Mouse (Mus musculus) liver, embryonic 15.5 days (tissue): ENCODE measurements around the gene Fam49a. TPM values are rescaled to one million over a fixed set of nuclear protein-coding genes. Genes with fewer than 3 reads are reported as not detected.

Experiments used
- ATAC-seq: fragments of 200-750 bp; cut with Nextera tagmentation; 2 replicates; pipeline ENCODE4 v1.8.0; 2017; ENCODE audit warnings: moderate number of reproducible peaks, mild to moderate bottlenecking, moderate library complexity; ENCODE audit not compliant: insufficient read depth
- H3K27ac ChIP-seq: fragments of 300-500 bp; sonication (generic); replicated peaks from 2 replicates; pipeline ENCODE4 v1.5.1; 2015; ENCODE audit warnings: mild to moderate bottlenecking, inconsistent platforms
- H3K27me3 ChIP-seq: fragments of 300-500 bp; sonication (generic); 2 replicates; pipeline ENCODE4 v1.6.1; 2015; ENCODE audit warnings: mild to moderate bottlenecking, inconsistent platforms
- H3K36me3 ChIP-seq: fragments of 300-500 bp; sonication (generic); replicated peaks from 2 replicates; pipeline ENCODE4 v1.6.1; 2015; ENCODE audit warnings: moderate library complexity, mild to moderate bottlenecking, inconsistent platforms
- H3K4me1 ChIP-seq: fragments of 300-500 bp; sonication (generic); replicated peaks from 2 replicates; pipeline ENCODE4 v1.6.1; 2015; ENCODE audit warnings: inconsistent platforms
- H3K4me2 ChIP-seq: fragments of 300-500 bp; sonication (generic); 2 replicates; pipeline ENCODE4 v1.6.1; 2015; ENCODE audit warnings: moderate library complexity, mild to moderate bottlenecking, inconsistent platforms
- H3K4me3 ChIP-seq: fragments of 300-500 bp; sonication (generic); replicated peaks from 2 replicates; pipeline ENCODE4 v1.5.1; 2015; ENCODE audit warnings: mild to moderate bottlenecking, inconsistent platforms
- H3K9ac ChIP-seq: fragments of 300-500 bp; sonication (generic); 2 replicates; pipeline ENCODE4 v1.6.1; 2015; ENCODE audit warnings: moderate library complexity, mild to moderate bottlenecking, inconsistent platforms
- H3K9me3 ChIP-seq: fragments of 300-500 bp; sonication (generic); replicated peaks from 2 replicates; pipeline ENCODE4 v1.6.1; 2016; ENCODE audit warnings: inconsistent platforms
- WGBS: fragments of 180-500 bp; shearing (Covaris S2); methylation state at CpG from one replicate; pipeline ENCODE4 v1.1.7; 2015; ENCODE audit warnings: mixed read lengths; ENCODE audit not compliant: insufficient replicate concordance; 5-methylcytosine and 5-hydroxymethylcytosine counted together
- polyA plus RNA-seq: library from polyadenylated mRNA; unstranded; fragments of >200 nt; fragmentation: Nextera tagmentation; extraction: Ambion mirVana; gene quantifications from 2 replicates; pipeline ENCODE4 v1.2.1, GENCODE M21; 2015

Gene Fam49a
- polyA plus RNA-seq, 1 experiment from 2014 or later = 2.9 TPM

GRCm38 (mm10) chr12:12412674-12413073 is 150.7 kb downstream of the Fam49a start:
- Histone ChIP-seq H3K27ac (no peak overlapping the region), H3K4me2 (no peak overlapping the region), H3K4me3 (no peak overlapping the region), H3K9ac (no peak overlapping the region), H3K4me1 (no peaks in the 10 kb centered on the region; the same call in 1 of the 2 replicates), H3K9me3 (no peaks in the 10 kb centered on the region), H3K27me3 (no peaks in the 10 kb centered on the region), H3K36me3 (no peaks in the 10 kb centered on the region)
- ATAC-seq = no peak
- WGBS = 30% methylated on average over 5 of the region's 5 CpGs

- Histone ChIP-seq H3K27me3 (peaks cover 13% of the 10 kb centered on the region; the same call in 1 of the 2 replicates), H3K9ac (no peak overlapping the region), H3K27ac (no peak overlapping the region), H3K4me2 (peak overlapping the region; percentile 86; the same call in 1 of the 2 replicates), H3K9me3 (no peaks in the 10 kb centered on the region), H3K4me3 (0 out of 2 replicates have a peak overlapping the region, but pooled peaks have one; percentile 58), H3K36me3 (no peaks in the 10 kb centered on the region), H3K4me1 (peaks cover 24% of the 10 kb centered on the region)
- ATAC-seq = peak; percentile 5; the same call in 1 of the 2 replicates
- 1% methylated on average over 2 of the region's 2 CpGs for WGBS
Measured at GRCm38 (mm10) chr12:12420423-12420822, 158.5 kb downstream of the Fam49a start.

GRCm38 (mm10) chr12:12420841-12421579 is 159.1 kb downstream of the Fam49a start:
- 10% methylated on average over 25 of the region's 25 CpGs for WGBS
- peaks cover 27% of the 10 kb centered on the region for H3K4me1 ChIP-seq
- H3K4me2 ChIP-seq = peak overlapping the region; percentile 86
- no peaks in the 10 kb centered on the region for H3K36me3 ChIP-seq
- peaks cover 13% of the 10 kb centered on the region; the same call in 1 of the 2 replicates for H3K27me3 ChIP-seq
- no peaks in the 10 kb centered on the region for H3K9me3 ChIP-seq
- H3K4me3 ChIP-seq = peak overlapping the region; percentile 58
- H3K27ac ChIP-seq = no peak overlapping the region
- peak; percentile 91 for ATAC-seq
- H3K9ac ChIP-seq = peak overlapping the region; percentile 69

GRCm38 (mm10) chr12:12421580-12421878 is 159.6 kb downstream of the Fam49a start:
- Histone ChIP-seq H3K9ac (no peak overlapping the region), H3K4me1 (peaks cover 32% of the 10 kb centered on the region), H3K4me2 (peak overlapping the region; percentile 86), H3K9me3 (no peaks in the 10 kb centered on the region), H3K4me3 (peak overlapping the region; percentile 58; the same call in 1 of the 2 replicates), H3K36me3 (no peaks in the 10 kb centered on the region), H3K27me3 (peaks cover 13% of the 10 kb centered on the region; the same call in 1 of the 2 replicates), H3K27ac (no peak overlapping the region)
- ATAC-seq = no peak
- WGBS = 85% methylated on average over 8 of the region's 8 CpGs

- H3K27ac ChIP-seq = 0 out of 2 replicates have a peak overlapping the region, but pooled peaks have one; percentile 16
- no peaks in the 10 kb centered on the region for H3K9me3 ChIP-seq
- ATAC-seq = no peak
- peaks cover 7% of the 10 kb centered on the region; the same call in 1 of the 2 replicates for H3K27me3 ChIP-seq
- H3K4me3 ChIP-seq = no peak overlapping the region
- no peak overlapping the region for H3K4me2 ChIP-seq
- H3K9ac ChIP-seq = no peak overlapping the region
- peaks cover 66% of the 10 kb centered on the region for H3K4me1 ChIP-seq
- no peaks in the 10 kb centered on the region for H3K36me3 ChIP-seq
- 62% methylated on average over 5 of the region's 5 CpGs for WGBS
Measured at GRCm38 (mm10) chr12:12425188-12425587, 163.2 kb downstream of the Fam49a start.

- ATAC-seq = peak; percentile 76
- Histone ChIP-seq H3K9me3 (no peaks in the 10 kb centered on the region), H3K4me2 (no peak overlapping the region), H3K27ac (peak overlapping the region; percentile 90), H3K4me1 (peaks cover 57% of the 10 kb centered on the region), H3K4me3 (no peak overlapping the region), H3K27me3 (no peaks in the 10 kb centered on the region), H3K36me3 (no peaks in the 10 kb centered on the region), H3K9ac (no peak overlapping the region)
- 21% methylated on average over 1 of the region's 1 CpGs for WGBS
Measured at GRCm38 (mm10) chr12:12427285-12427684, 165.3 kb downstream of the Fam49a start.

- no peak overlapping the region for H3K4me3 ChIP-seq
- H3K9me3 ChIP-seq = no peaks in the 10 kb centered on the region
- no peaks in the 10 kb centered on the region for H3K36me3 ChIP-seq
- peak overlapping the region; percentile 36 for H3K4me2 ChIP-seq
- ATAC-seq = peak; percentile 96
- peak overlapping the region; percentile 90 for H3K27ac ChIP-seq
- WGBS = 32% methylated on average over 7 of the region's 7 CpGs
- H3K27me3 ChIP-seq = no peaks in the 10 kb centered on the region
- peaks cover 52% of the 10 kb centered on the region for H3K4me1 ChIP-seq
- H3K9ac ChIP-seq = no peak overlapping the region
Measured at GRCm38 (mm10) chr12:12428886-12429285, 166.9 kb downstream of the Fam49a start.
